Comparison of ENCODE assay signal across 8 mouse cellular contexts in genomic region chr9:114727315-114727714, GRCm38 (mm10). TPM values are rescaled to one million over a fixed set of nuclear protein-coding genes. Genes with fewer than 3 reads are reported as not detected.
DNase-seq lines count a peak whose midpoint lies in the region; ATAC-seq and TF ChIP-seq lines count a peak whose summit lies in the region.

No protein-coding gene starts in this region.

- peak; percentile 76 for TF ChIP-seq CTCF in gastrocnemius, adult 2 months (IDR thresholded peaks at IDR 0.05)

- H3K27me3 ChIP-seq in liver, embryonic 13.5 days, result no peaks in the 10 kb centered on the region

- peaks cover 39% of the 10 kb centered on the region for H3K4me1 ChIP-seq in liver, embryonic 13.5 days (replicated peaks)

- no peak overlapping the region for H3K27ac ChIP-seq in gastrocnemius, adult 2 months
- no peak overlapping the region for H3K27ac ChIP-seq in liver, embryonic 13.5 days

- no peaks in the 10 kb centered on the region for H3K9me3 ChIP-seq in liver, embryonic 13.5 days (replicated peaks)

- no peak overlapping the region for H3K4me3 ChIP-seq in gastrocnemius, adult 2 months
- no peak overlapping the region for H3K4me3 ChIP-seq in liver, embryonic 13.5 days (replicated peaks)

- peaks cover 27% of the 10 kb centered on the region for H3K36me3 ChIP-seq in liver, embryonic 13.5 days

- intact Hi-C loops in gastrocnemius, adult 2 months (cut with DNase I), result loop anchor here (1.0 kb wide), 1 partner anchor 79 kb away; no protein-coding TSS in a partner anchor

- 2% methylated on average over 3 of the region's 3 CpGs for WGBS in liver, embryonic 13.5 days (ENCODE audit: insufficient replicate concordance)

- H3K4me2 ChIP-seq in liver, embryonic 13.5 days, result no peak overlapping the region

- H3K9ac ChIP-seq in liver, embryonic 13.5 days, result no peak overlapping the region

- DNase-seq in gastrocnemius, adult 2 months, result peak; percentile 33
- DNase-seq in gastrocnemius, postnatal 25 days, result no peak
- DNase-seq in ovary, postnatal 14 days (ENCODE audit: low spot score), result peak; percentile 42
- no peak for DNase-seq in ovary, postnatal 10 days (ENCODE audit: low spot score)
- DNase-seq in cerebellum, postnatal 25 days, result peak; percentile 39 to 71
- DNase-seq in liver, embryonic 13.5 days, result peak; percentile 26
- DNase-seq in layer of hippocampus, adult 18-20 months (ENCODE audit: low spot score in 2 of 2), result no peak
- no peak for DNase-seq in thymus, postnatal 4 days

- no peak for ATAC-seq in liver, embryonic 13.5 days (ENCODE audit: low read depth)

RNA-seq across cellular contexts. Expression of gene Cmtm6, which starts 3.6 kb away (rescaled TPM):
- 1 to 10 TPM; 7.3 to 7.9 TPM for total RNA-seq in gastrocnemius, adult 2 months (2021)
- 1 to 10 TPM; 7.9 to 8.1 TPM for total RNA-seq in gastrocnemius, postnatal 25 days (2021)
- polyA plus RNA-seq in liver, embryonic 13.5 days (2015; fragmentation: Nextera tagmentation; extraction: Ambion mirVana), result 21.9 and 27.0 TPM in 2 replicates
- 10 to 100 TPM; 20.4 to 21.1 TPM for total RNA-seq in layer of hippocampus, adult 18-20 months (2021)

RNA-seq across cellular contexts. Expression of gene Dync1li1, which starts 38.7 kb away (rescaled TPM):
- 10 to 100 TPM; 33.7 to 36.5 TPM for total RNA-seq in gastrocnemius, adult 2 months (2021)
- total RNA-seq in gastrocnemius, postnatal 25 days (2021), result 10 to 100 TPM; 29.3 to 32.0 TPM
- polyA plus RNA-seq in liver, embryonic 13.5 days (2015; fragmentation: Nextera tagmentation; extraction: Ambion mirVana), result 23.2 and 24.9 TPM in 2 replicates
- total RNA-seq in layer of hippocampus, adult 18-20 months (2021), result 10 to 100 TPM; 97.0 to 99.2 TPM

RNA-seq across cellular contexts. Expression of gene Cmtm7, which starts 54.3 kb away (rescaled TPM):
- total RNA-seq in gastrocnemius, adult 2 months (2021), result 1 to 10 TPM; 3.9 to 5.5 TPM
- 1 to 10 TPM; 4.2 to 5.8 TPM for total RNA-seq in gastrocnemius, postnatal 25 days (2021)
- polyA plus RNA-seq in liver, embryonic 13.5 days (2015; fragmentation: Nextera tagmentation; extraction: Ambion mirVana), result 52.4 and 59.5 TPM in 2 replicates
- 1 to 10 TPM; 4.2 to 5.6 TPM for total RNA-seq in layer of hippocampus, adult 18-20 months (2021)

Comparison
In these comparisons a context has a peak if more than half of its experiments do, and no peak if none do; other contexts are left out.
1. DNase-seq: peak in gastrocnemius, adult 2 months (single experiment), ovary, postnatal 14 days (single experiment), cerebellum, postnatal 25 days (2 of 2) and liver, embryonic 13.5 days (single experiment); none in gastrocnemius, postnatal 25 days (single experiment), ovary, postnatal 10 days (single experiment), layer of hippocampus, adult 18-20 months (0 of 2) and thymus, postnatal 4 days (single experiment).